Comparison of ENCODE assay signal across 8 mouse cellular contexts in genomic region chr3:88254268-88254926, GRCm38 (mm10). TPM values are rescaled to one million over a fixed set of nuclear protein-coding genes. Genes with fewer than 3 reads are reported as not detected.
A peak's percentile ranks its signal among the peaks of the same experiment; 100 is the strongest.
DNase-seq lines count a peak whose midpoint lies in the region; ATAC-seq and TF ChIP-seq lines count a peak whose summit lies in the region.

Gene Rhbg (minus strand): TSS chr3:88254709.

- peak within 1 kb of the TSS; percentile 66 for H3K9ac ChIP-seq in forebrain, embryonic 13.5 days

- 1% methylated on average over 33 of the region's 34 CpGs for WGBS in forebrain, embryonic 13.5 days
- WGBS in lung, adult 2 months: 2% methylated on average over 34 of the region's 34 CpGs

- H3K36me3 ChIP-seq in forebrain, embryonic 13.5 days (ENCODE audit: poor library complexity, severe bottlenecking): no peaks in the 10 kb centered on the region

- intact Hi-C loops in heart, postnatal 25 days (cut with DNase I): no loop called here

- H3K27ac ChIP-seq in forebrain, embryonic 13.5 days: no peak within 1 kb of the TSS

- peak within 1 kb of the TSS; percentile 64 for H3K4me2 ChIP-seq in forebrain, embryonic 13.5 days

- peak; percentile 14 to 22 for DNase-seq in heart, adult 18-20 months
- no peak for DNase-seq in heart, postnatal 25 days (ENCODE audit: low spot score)
- peak; percentile 35 for DNase-seq in brain, adult 2 months (ENCODE audit: low read depth, low spot score)
- DNase-seq in kidney, adult 18-20 months: peak; percentile 84
- DNase-seq in lung, adult 2 months: peak; percentile 75
- DNase-seq in retina, embryonic 14.5 days (ENCODE audit: low spot score): peak; percentile 45
- DNase-seq in yolk sac, embryonic 10.5 days (ENCODE audit: low spot score): no peak

- H3K9me3 ChIP-seq in forebrain, embryonic 13.5 days (replicated peaks): no peaks in the 10 kb centered on the region

- peak within 1 kb of the TSS; percentile 36 for H3K4me3 ChIP-seq in forebrain, embryonic 13.5 days
- peak within 1 kb of the TSS; percentile 67 for H3K4me3 ChIP-seq in lung, adult 2 months (replicated peaks; ENCODE audit: extremely low read depth, low read depth, low read length)

- H3K27me3 ChIP-seq in forebrain, embryonic 13.5 days: peaks cover 33% of the 10 kb centered on the region

- no peak for TF ChIP-seq CTCF in lung, adult 2 months (IDR thresholded peaks at IDR 0.05; ENCODE audit: insufficient read depth, low read length)

- TF ChIP-seq POLR2A in lung, adult 2 months (IDR thresholded peaks at IDR 0.05; ENCODE audit: borderline replicate concordance, extremely low read depth, low read depth, low read length): no peak

- H3K4me1 ChIP-seq in forebrain, embryonic 13.5 days: peaks cover 8% of the 10 kb centered on the region
- H3K4me1 ChIP-seq in lung, adult 2 months (ENCODE audit: control insufficient read depth, insufficient read depth, low read length): peaks cover 3% of the 10 kb centered on the region

- no peak for ATAC-seq in forebrain, embryonic 13.5 days

RNA-seq across cellular contexts. Expression of gene Rhbg, which starts in this region (rescaled TPM):
- total RNA-seq in heart, adult 18-20 months (2021): under 1 TPM in 1 of 2 experiments, not detected in 1; 0.64 TPM
- total RNA-seq in heart, postnatal 25 days (2021): not detected
- 0.18 and 0.26 TPM in 2 replicates for polyA plus RNA-seq in forebrain, embryonic 13.5 days (2015; fragmentation: Nextera tagmentation; extraction: Ambion mirVana)
- polyA plus RNA-seq in lung, adult 2 months (2012; rRNA removed): 8.2 and 14.5 TPM in 2 replicates

Comparison
In these comparisons a context has a peak if more than half of its experiments do, and no peak if none do; other contexts are left out.
1. Peak in DNase-seq in heart, adult 18-20 months; RNA of the gene not detected or under 1 TPM.
2. DNase-seq: peak in brain, adult 2 months (single experiment), kidney, adult 18-20 months (single experiment), lung, adult 2 months (single experiment) and retina, embryonic 14.5 days (single experiment); none in heart, postnatal 25 days (single experiment) and yolk sac, embryonic 10.5 days (single experiment).